Mouse (Mus musculus): ENCODE results near the gene Vamp1. TPM values are rescaled to one million over a fixed set of nuclear protein-coding genes. Genes with fewer than 3 reads are reported as not detected.
A peak's percentile ranks its signal among the peaks of the same experiment; 100 is the strongest.
"Not testable (repeated sequence)": the region's sequence is repeated elsewhere in the genome, so short reads cannot be mapped to it uniquely, and the experiment has no call there.

Gene Vamp1
- polyA plus RNA-seq, 1 experiment from 2014 or later = 1.8 TPM

GRCm38 (mm10) chr6:125265239-125265638 lies 49.9 kb downstream of the Vamp1 start:
- ATAC-seq (ENCODE audit: low read depth) = no peak
- no peaks in the 10 kb centered on the region for H3K27me3 ChIP-seq (ENCODE audit: control insufficient read depth, insufficient read depth, low read depth, low read length)
- H3K9me3 ChIP-seq (replicated peaks; ENCODE audit: control insufficient read depth, low read length) = no peaks in the 10 kb centered on the region
- WGBS (ENCODE audit: insufficient replicate concordance) = 34% methylated on average over 10 of the region's 10 CpGs
- H3K4me3 ChIP-seq (ENCODE audit: low read depth, low read length) = no peak overlapping the region
- no peaks in the 10 kb centered on the region; the same call in 1 of the 2 replicates for H3K4me1 ChIP-seq (ENCODE audit: control insufficient read depth, low read depth, low read length)
- no peak overlapping the region for H3K4me2 ChIP-seq (ENCODE audit: low read depth, low read length)
- no peak overlapping the region for H3K9ac ChIP-seq (ENCODE audit: low read depth, low read length)
- no peak overlapping the region for H3K27ac ChIP-seq (ENCODE audit: low read length)
- no peaks in the 10 kb centered on the region for H3K36me3 ChIP-seq (ENCODE audit: control insufficient read depth, insufficient read depth)

- H3K4me3 ChIP-seq (ENCODE audit: low read depth, low read length) = no peak overlapping the region
- no peak overlapping the region for H3K27ac ChIP-seq (ENCODE audit: low read length)
- H3K4me1 ChIP-seq (ENCODE audit: control insufficient read depth, low read depth, low read length) = peaks cover under 1% of the 10 kb centered on the region
- WGBS (ENCODE audit: insufficient replicate concordance) = 69% methylated on average over 13 of the region's 13 CpGs
- no peaks in the 10 kb centered on the region for H3K36me3 ChIP-seq (ENCODE audit: control insufficient read depth, insufficient read depth)
- H3K9me3 ChIP-seq (replicated peaks; ENCODE audit: control insufficient read depth, low read length) = no peaks in the 10 kb centered on the region
- no peak for ATAC-seq (ENCODE audit: low read depth)
- no peak overlapping the region for H3K9ac ChIP-seq (ENCODE audit: low read depth, low read length)
- no peak overlapping the region for H3K4me2 ChIP-seq (ENCODE audit: low read depth, low read length)
- H3K27me3 ChIP-seq (ENCODE audit: control insufficient read depth, insufficient read depth, low read depth, low read length) = no peaks in the 10 kb centered on the region
Measured at GRCm38 (mm10) chr6:125266091-125266490, 50.7 kb downstream of the Vamp1 start.

GRCm38 (mm10) chr6:125266600-125266999 lies 51.2 kb downstream of the Vamp1 start:
- 55% methylated on average over 6 of the region's 6 CpGs for WGBS (ENCODE audit: insufficient replicate concordance)
- ATAC-seq (ENCODE audit: low read depth); H3K27ac ChIP-seq (ENCODE audit: low read length); H3K4me2 ChIP-seq (ENCODE audit: low read depth, low read length); H3K9me3 ChIP-seq (replicated peaks; ENCODE audit: control insufficient read depth, low read length); H3K36me3 ChIP-seq (ENCODE audit: control insufficient read depth, insufficient read depth); H3K27me3 ChIP-seq (ENCODE audit: control insufficient read depth, insufficient read depth, low read depth, low read length); H3K4me1 ChIP-seq (ENCODE audit: control insufficient read depth, low read depth, low read length); H3K9ac ChIP-seq (ENCODE audit: low read depth, low read length); H3K4me3 ChIP-seq (ENCODE audit: low read depth, low read length): not testable (repeated sequence)

DNA sequence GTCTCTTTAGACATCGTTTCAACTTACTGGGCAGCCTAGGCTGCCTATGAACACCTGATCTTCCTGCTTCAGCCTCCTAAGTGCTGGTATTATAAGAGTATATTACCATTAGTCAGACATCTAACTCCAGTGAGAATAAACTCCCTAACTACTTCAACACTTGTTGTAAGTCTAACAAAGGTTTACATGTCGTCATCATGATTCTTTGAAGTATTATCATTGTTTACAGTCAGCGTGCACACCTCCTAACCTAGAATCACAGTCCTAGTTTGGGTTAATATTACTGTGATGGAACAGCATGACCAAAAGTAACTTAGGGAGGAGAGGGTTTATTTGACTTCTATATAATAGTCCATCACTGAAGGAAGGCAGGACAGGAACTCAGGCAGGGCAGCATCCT lies 52.1 kb downstream of the Vamp1 start:
- H3K4me2 ChIP-seq (ENCODE audit: low read depth, low read length) = no peak overlapping the region
- H3K9ac ChIP-seq (ENCODE audit: low read depth, low read length) = no peak overlapping the region
- no peak overlapping the region for H3K4me3 ChIP-seq (ENCODE audit: low read depth, low read length)
- 64% methylated on average over 3 of the region's 3 CpGs for WGBS (ENCODE audit: insufficient replicate concordance)
- H3K9me3 ChIP-seq (replicated peaks; ENCODE audit: control insufficient read depth, low read length) = no peaks in the 10 kb centered on the region
- H3K36me3 ChIP-seq (ENCODE audit: control insufficient read depth, insufficient read depth) = no peaks in the 10 kb centered on the region
- peaks cover 5% of the 10 kb centered on the region for H3K4me1 ChIP-seq (ENCODE audit: control insufficient read depth, low read depth, low read length)
- H3K27ac ChIP-seq (ENCODE audit: low read length) = no peak overlapping the region
- ATAC-seq (ENCODE audit: low read depth) = no peak
- no peaks in the 10 kb centered on the region for H3K27me3 ChIP-seq (ENCODE audit: control insufficient read depth, insufficient read depth, low read depth, low read length)

DNA sequence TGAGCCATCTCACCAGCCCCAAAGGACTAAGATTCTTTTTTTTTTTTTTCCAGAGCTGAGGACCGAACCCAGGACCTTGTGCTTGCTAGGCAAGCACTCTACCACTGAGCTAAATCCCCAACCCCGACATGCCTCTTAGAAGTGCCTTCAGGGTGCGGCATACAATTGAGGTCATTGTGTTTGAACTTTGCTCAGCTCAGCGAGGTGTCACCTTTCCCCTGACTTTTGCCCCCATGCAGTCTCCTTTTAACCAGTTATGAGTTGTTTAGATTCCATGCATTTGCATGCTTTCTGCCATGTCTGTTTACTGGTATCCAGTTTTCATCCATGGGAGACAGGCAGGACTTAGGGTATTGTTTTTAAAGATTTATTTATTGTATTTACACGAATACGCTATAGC lies 53.4 kb downstream of the Vamp1 start:
- Histone ChIP-seq H3K9me3 (replicated peaks; ENCODE audit: control insufficient read depth, low read length) (no peaks in the 10 kb centered on the region), H3K36me3 (ENCODE audit: control insufficient read depth, insufficient read depth) (no peaks in the 10 kb centered on the region), H3K4me2 (ENCODE audit: low read depth, low read length) (no peak overlapping the region), H3K27me3 (ENCODE audit: control insufficient read depth, insufficient read depth, low read depth, low read length) (no peaks in the 10 kb centered on the region), H3K9ac (ENCODE audit: low read depth, low read length) (no peak overlapping the region), H3K4me3 (ENCODE audit: low read depth, low read length) (no peak overlapping the region), H3K4me1 (ENCODE audit: control insufficient read depth, low read depth, low read length) (peaks cover 5% of the 10 kb centered on the region), H3K27ac (ENCODE audit: low read length) (no peak overlapping the region)
- 60% methylated on average over 6 of the region's 6 CpGs for WGBS (ENCODE audit: insufficient replicate concordance)
- ATAC-seq (ENCODE audit: low read depth) = no peak

DNA sequence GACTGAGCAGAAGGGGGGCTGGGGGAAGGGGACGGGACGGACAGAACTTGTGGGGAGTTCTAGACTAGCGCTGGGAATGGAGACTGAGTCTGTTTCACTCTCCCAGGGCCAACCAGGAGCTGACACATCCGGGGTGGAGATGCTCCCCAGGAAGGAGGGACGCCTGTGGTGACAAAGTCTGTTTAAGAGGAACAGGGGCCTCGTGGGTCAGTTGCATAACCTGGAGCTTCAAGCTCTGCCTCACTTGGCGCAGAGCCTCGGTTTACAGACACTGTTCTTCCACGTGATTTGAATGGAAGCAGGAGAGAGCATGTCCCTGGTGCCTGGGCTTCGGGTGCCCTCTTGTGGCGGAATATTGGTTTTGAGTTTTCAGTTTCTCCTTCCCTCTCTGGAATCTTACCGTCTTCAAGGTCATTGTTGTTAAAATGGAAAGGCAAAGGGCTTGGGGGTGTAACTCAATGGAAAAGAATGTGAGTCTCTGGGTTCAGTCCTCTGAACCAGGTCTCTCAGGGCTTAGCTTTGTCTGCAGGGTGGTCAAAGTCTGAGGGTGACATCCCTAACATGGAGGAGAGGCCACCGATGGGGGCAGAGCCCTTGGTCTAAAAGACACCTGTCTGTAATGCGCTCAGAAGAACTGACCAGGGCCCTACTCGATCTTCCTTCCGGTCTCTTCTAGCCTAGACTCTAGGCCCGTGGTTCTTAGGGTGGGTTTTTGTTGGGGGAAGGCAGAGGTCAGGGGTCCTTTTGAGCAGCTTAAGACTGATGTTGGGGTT lies 56.3 kb downstream of the Vamp1 start:
- Histone ChIP-seq H3K36me3 (ENCODE audit: control insufficient read depth, insufficient read depth) (no peaks in the 10 kb centered on the region), H3K27ac (ENCODE audit: low read length) (peak overlapping the region; percentile 63; the same call in 1 of the 2 replicates), H3K4me2 (ENCODE audit: low read depth, low read length) (peak overlapping the region; percentile 52), H3K9me3 (replicated peaks; ENCODE audit: control insufficient read depth, low read length) (no peaks in the 10 kb centered on the region), H3K27me3 (ENCODE audit: control insufficient read depth, insufficient read depth, low read depth, low read length) (no peaks in the 10 kb centered on the region), H3K9ac (ENCODE audit: low read depth, low read length) (no peak overlapping the region), H3K4me3 (ENCODE audit: low read depth, low read length) (peak overlapping the region; percentile 17; the same call in 1 of the 2 replicates), H3K4me1 (ENCODE audit: control insufficient read depth, low read depth, low read length) (peaks cover 5% of the 10 kb centered on the region)
- peak; percentile 93 for ATAC-seq (ENCODE audit: low read depth)
- WGBS (ENCODE audit: insufficient replicate concordance) = 8% methylated on average over 17 of the region's 17 CpGs

GRCm38 (mm10) chr6:125272228-125272785 lies 57.0 kb downstream of the Vamp1 start:
- Histone ChIP-seq H3K27me3 (ENCODE audit: control insufficient read depth, insufficient read depth, low read depth, low read length) (no peaks in the 10 kb centered on the region), H3K36me3 (ENCODE audit: control insufficient read depth, insufficient read depth) (no peaks in the 10 kb centered on the region), H3K9me3 (replicated peaks; ENCODE audit: control insufficient read depth, low read length) (no peaks in the 10 kb centered on the region), H3K4me1 (ENCODE audit: control insufficient read depth, low read depth, low read length) (peaks cover 5% of the 10 kb centered on the region), H3K27ac (ENCODE audit: low read length) (no peak overlapping the region), H3K4me3 (ENCODE audit: low read depth, low read length) (no peak overlapping the region), H3K9ac (ENCODE audit: low read depth, low read length) (no peak overlapping the region), H3K4me2 (ENCODE audit: low read depth, low read length) (peak overlapping the region; percentile 52; the same call in 1 of the 2 replicates)
- ATAC-seq (ENCODE audit: low read depth) = no peak
- WGBS (ENCODE audit: insufficient replicate concordance) = 53% methylated on average over 10 of the region's 10 CpGs

DNA sequence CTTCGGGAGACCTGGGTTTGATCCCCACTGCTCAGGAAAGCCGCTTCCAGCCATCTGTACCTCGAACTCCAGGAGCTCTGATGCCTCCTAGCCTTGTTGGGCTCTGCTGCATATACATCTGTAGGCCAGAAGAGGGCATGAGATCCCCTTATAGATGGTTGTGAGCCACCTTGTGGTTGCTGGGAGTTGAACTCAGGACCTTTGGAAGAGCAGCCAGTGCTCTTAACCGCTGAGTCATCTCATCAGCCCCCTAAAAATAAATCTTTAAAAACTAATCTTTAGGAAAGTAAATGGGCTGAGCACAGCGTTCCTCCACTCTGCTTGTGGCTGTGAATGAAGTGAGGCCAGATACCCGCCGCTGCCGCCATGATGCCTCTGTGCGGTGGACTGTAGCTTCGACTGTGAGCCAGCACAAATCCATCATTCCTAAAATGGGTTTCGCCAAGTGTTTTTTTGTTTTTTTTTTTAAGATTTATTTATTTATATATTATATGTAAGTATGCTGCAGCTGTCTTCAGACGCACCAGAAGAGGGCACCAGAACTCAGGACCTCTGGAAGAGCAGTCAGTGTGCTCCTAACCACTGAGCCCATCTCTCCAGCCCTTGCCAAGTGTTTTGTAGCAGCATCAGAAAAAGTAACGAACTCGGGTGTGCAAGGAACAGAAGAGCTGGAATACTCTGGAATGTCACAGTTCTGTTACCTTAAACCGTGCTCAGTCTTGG lies 59.7 kb downstream of the Vamp1 start:
- Histone ChIP-seq H3K9me3 (replicated peaks; ENCODE audit: control insufficient read depth, low read length) (no peaks in the 10 kb centered on the region), H3K4me3 (ENCODE audit: low read depth, low read length) (no peak overlapping the region), H3K4me1 (ENCODE audit: control insufficient read depth, low read depth, low read length) (peaks cover 5% of the 10 kb centered on the region), H3K27ac (ENCODE audit: low read length) (no peak overlapping the region), H3K36me3 (ENCODE audit: control insufficient read depth, insufficient read depth) (no peaks in the 10 kb centered on the region), H3K9ac (ENCODE audit: low read depth, low read length) (no peak overlapping the region), H3K4me2 (ENCODE audit: low read depth, low read length) (no peak overlapping the region), H3K27me3 (ENCODE audit: control insufficient read depth, insufficient read depth, low read depth, low read length) (no peaks in the 10 kb centered on the region)
- no peak for ATAC-seq (ENCODE audit: low read depth)
- 47% methylated on average over 15 of the region's 15 CpGs for WGBS (ENCODE audit: insufficient replicate concordance)

GRCm38 (mm10) chr6:125279729-125280128 lies 64.4 kb downstream of the Vamp1 start:
- H3K9ac ChIP-seq (ENCODE audit: low read depth, low read length) = no peak overlapping the region
- H3K4me3 ChIP-seq (ENCODE audit: low read depth, low read length) = no peak overlapping the region
- H3K27ac ChIP-seq (ENCODE audit: low read length) = no peak overlapping the region
- H3K4me1 ChIP-seq (ENCODE audit: control insufficient read depth, low read depth, low read length) = no peaks in the 10 kb centered on the region
- no peak for ATAC-seq (ENCODE audit: low read depth)
- H3K27me3 ChIP-seq (ENCODE audit: control insufficient read depth, insufficient read depth, low read depth, low read length) = no peaks in the 10 kb centered on the region
- 0 out of 2 replicates have a peak, but pooled peaks cover 2% of the 10 kb centered on the region for H3K9me3 ChIP-seq (replicated peaks; ENCODE audit: control insufficient read depth, low read length)
- H3K36me3 ChIP-seq (ENCODE audit: control insufficient read depth, insufficient read depth) = no peaks in the 10 kb centered on the region
- H3K4me2 ChIP-seq (ENCODE audit: low read depth, low read length) = no peak overlapping the region
- WGBS (ENCODE audit: insufficient replicate concordance) = 40% methylated on average over 8 of the region's 8 CpGs
